3 mouse cellular contexts compared by ENCODE assay signal in genomic region chr6:124547979-124548378, GRCm38 (mm10). TPM values are rescaled to one million over a fixed set of nuclear protein-coding genes. Genes with fewer than 3 reads are reported as not detected.
"Had no signal": no experiment of that assay in that cellular context is flagged by ENCODE, and none has a peak within 500 bp of the region (broad histone marks: within the 10 kb centered on the region; RNA-seq: fewer than 3 reads in every experiment).

No protein-coding gene starts in this region.

RNA-seq across cellular contexts. Expression of gene C1s1, which starts 5.8 kb away (rescaled TPM):
- total RNA-seq: common myeloid progenitor, adult 5-6 weeks; granulocyte monocyte progenitor cell, adult 5-6 weeks had no signal

RNA-seq across cellular contexts. Expression of gene C1rb, which starts 22.1 kb away (rescaled TPM):
- total RNA-seq: common myeloid progenitor, adult 5-6 weeks; forebrain, postnatal 0 days; granulocyte monocyte progenitor cell, adult 5-6 weeks had no signal
